Mouse (Mus musculus): ENCODE measurements at regions not wholly inside any gene's neighbourhood (a gene's known extent, or its start where the extent isn't known, plus 50 kb on each side); places are given as distances from the start of the nearest gene placed in this dataset.

DNA sequence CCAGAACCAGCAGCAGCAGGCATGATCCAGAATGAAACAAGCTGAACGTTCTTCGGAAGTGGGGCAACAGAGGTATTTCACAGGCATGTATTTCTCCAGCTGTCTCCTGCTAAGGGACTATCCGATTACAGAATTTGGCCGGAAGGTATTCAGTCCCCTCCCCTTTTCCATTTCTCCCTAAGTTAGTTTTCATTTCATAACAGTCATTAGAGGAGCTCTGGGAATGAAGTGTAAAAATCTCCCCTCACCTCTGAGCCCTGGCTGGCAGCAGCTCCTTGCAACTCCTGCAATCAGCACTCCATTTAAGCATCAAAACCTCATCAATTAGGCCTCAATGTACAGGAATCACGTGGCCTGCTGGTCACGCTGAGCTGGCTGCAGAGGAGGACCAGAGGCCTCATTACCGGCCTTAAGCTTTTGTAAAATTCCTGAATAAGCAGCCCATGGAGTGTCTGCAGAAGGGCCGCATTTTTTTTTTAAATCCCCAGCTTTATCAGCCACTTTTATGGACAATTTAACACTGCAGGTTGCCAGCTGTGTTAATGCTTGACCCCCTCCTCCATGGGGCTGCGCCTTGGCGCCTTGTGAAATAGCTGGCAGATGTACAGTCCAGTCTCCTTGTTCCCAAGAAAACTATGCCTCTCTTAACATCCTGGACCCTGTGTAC lies 456.1 kb upstream of the Kirrel3 start:
- 39% methylated on average over 10 of the region's 10 CpGs for WGBS
- no peak overlapping the region for H3K9ac ChIP-seq (replicated peaks; ENCODE audit: low read depth, low read length)
- ATAC-seq (ENCODE audit: insufficient number of reproducible peaks, insufficient read depth, low FRiP score, low read depth), result peak; percentile 18; the same call in 1 of the 2 replicates
- H3K9me3 ChIP-seq (ENCODE audit: control insufficient read depth, low read depth, low read length), result no peaks in the 10 kb centered on the region
- H3K4me1 ChIP-seq (ENCODE audit: control insufficient read depth, insufficient read depth, low read length), result 0 out of 2 replicates have a peak, but pooled peaks cover 4% of the 10 kb centered on the region
- H3K4me3 ChIP-seq (ENCODE audit: low read depth, low read length), result no peak overlapping the region
- H3K36me3 ChIP-seq (ENCODE audit: control insufficient read depth, insufficient read depth, low read length), result no peaks in the 10 kb centered on the region
- 0 out of 2 replicates have a peak overlapping the region, but pooled peaks have one; percentile 5 for H3K4me2 ChIP-seq (replicated peaks; ENCODE audit: low read depth, low read length)
- H3K27me3 ChIP-seq (ENCODE audit: control insufficient read depth, insufficient read depth, low read length), result no peaks in the 10 kb centered on the region
- no peak overlapping the region for H3K27ac ChIP-seq (ENCODE audit: low read length)

DNA sequence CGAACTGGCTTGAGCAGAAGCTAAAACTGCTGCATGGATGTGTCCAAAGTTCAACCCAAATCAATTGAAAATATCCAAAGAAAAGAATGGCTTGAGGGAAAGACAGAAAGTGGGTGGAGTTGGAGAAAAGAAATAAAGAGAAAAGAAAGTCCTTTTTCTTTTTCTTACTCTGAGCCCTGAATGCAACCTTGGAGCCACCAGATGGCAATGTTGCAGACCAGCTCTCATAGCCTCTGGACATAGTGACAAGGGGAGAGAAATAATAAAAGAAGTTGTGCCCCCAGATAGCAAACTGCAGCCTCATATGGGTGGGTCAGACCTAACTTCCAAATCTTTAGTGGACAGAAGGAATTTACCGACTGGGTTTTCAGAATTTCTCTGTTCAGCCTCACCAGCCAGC lies 431.3 kb upstream of the Kirrel3 start:
- H3K9ac ChIP-seq (replicated peaks; ENCODE audit: low read depth, low read length), result no peak overlapping the region
- no peak overlapping the region for H3K4me2 ChIP-seq (replicated peaks; ENCODE audit: low read depth, low read length)
- H3K27ac ChIP-seq (ENCODE audit: low read length), result no peak overlapping the region
- no peaks in the 10 kb centered on the region for H3K36me3 ChIP-seq (ENCODE audit: control insufficient read depth, insufficient read depth, low read length)
- no peak for ATAC-seq (ENCODE audit: insufficient number of reproducible peaks, insufficient read depth, low FRiP score, low read depth)
- no peaks in the 10 kb centered on the region for H3K27me3 ChIP-seq (ENCODE audit: control insufficient read depth, insufficient read depth, low read length)
- no peaks in the 10 kb centered on the region for H3K9me3 ChIP-seq (ENCODE audit: control insufficient read depth, low read depth, low read length)
- no peak overlapping the region for H3K4me3 ChIP-seq (ENCODE audit: low read depth, low read length)
- H3K4me1 ChIP-seq (ENCODE audit: control insufficient read depth, insufficient read depth, low read length), result no peaks in the 10 kb centered on the region
- WGBS, result 40% methylated on average over 2 of the region's 2 CpGs

Data from stomach, embryonic 14.5 days (tissue).